Mouse (Mus musculus): ENCODE results near the gene Fam170b.

DNA sequence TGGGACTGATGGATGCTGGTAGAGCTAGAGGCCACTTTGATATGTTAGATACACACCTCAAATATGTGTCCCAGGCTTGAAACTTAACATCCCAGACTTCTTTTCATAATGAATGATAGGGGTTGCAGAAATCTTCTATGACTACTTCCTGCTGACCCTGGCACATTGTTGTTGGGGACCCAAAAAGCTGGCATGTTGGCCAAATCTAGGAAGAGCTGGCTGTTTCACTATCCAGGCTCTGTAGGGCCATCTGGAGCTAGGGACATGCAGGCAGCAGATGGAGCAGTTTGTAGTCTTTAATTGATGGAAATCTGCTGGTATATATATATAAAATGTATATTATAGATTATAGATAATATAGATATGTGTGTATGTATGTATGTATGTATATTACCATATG is 8.3 kb downstream of the Fam170b start:
- TF ChIP-seq POLR2A (IDR thresholded peaks at IDR 0.05; ENCODE audit: borderline replicate concordance, insufficient read depth, low read length), result no peak
- TF ChIP-seq CTCF (IDR thresholded peaks at IDR 0.05; ENCODE audit: borderline replicate concordance, insufficient read depth, low read depth, low read length), result no peak
